Mouse (Mus musculus): ENCODE data around the gene Oxtr. TPM values are rescaled to one million over a fixed set of nuclear protein-coding genes. Genes with fewer than 3 reads are reported as not detected.

The Oxtr gene
- polyA plus RNA-seq, 1 experiment from 2014 or later = 0.62 TPM

GRCm38 (mm10) chr6:112498716-112499115, 9.0 kb upstream of the Oxtr start:
- WGBS = 92% methylated on average over 3 of the region's 3 CpGs

GRCm38 (mm10) chr6:112497456-112497855, 7.7 kb upstream of the Oxtr start:
- Histone ChIP-seq H3K4me1 (no peaks in the 10 kb centered on the region), H3K4me2 (replicated peaks) (no peak overlapping the region), H3K27me3 (no peaks in the 10 kb centered on the region), H3K9me3 (no peaks in the 10 kb centered on the region), H3K27ac (replicated peaks) (no peak overlapping the region), H3K9ac (replicated peaks) (no peak overlapping the region), H3K4me3 (no peak overlapping the region), H3K36me3 (no peaks in the 10 kb centered on the region)
- WGBS = 93% methylated on average over 2 of the region's 2 CpGs
- no peak for ATAC-seq (replicated peaks)

More at GRCm38 (mm10) chr6:112498716-112499115, 9.0 kb upstream of the Oxtr start:
- no peak overlapping the region for H3K4me2 ChIP-seq (replicated peaks)
- no peak overlapping the region for H3K27ac ChIP-seq (replicated peaks)
- no peak overlapping the region for H3K9ac ChIP-seq (replicated peaks)
- no peaks in the 10 kb centered on the region for H3K27me3 ChIP-seq
- H3K9me3 ChIP-seq = no peaks in the 10 kb centered on the region
- H3K4me3 ChIP-seq = no peak overlapping the region
- no peak for ATAC-seq (replicated peaks)
- no peaks in the 10 kb centered on the region for H3K4me1 ChIP-seq
- H3K36me3 ChIP-seq = no peaks in the 10 kb centered on the region

GRCm38 (mm10) chr6:112496291-112497060, 6.7 kb upstream of the Oxtr start:
- H3K4me3 ChIP-seq = no peak overlapping the region
- H3K36me3 ChIP-seq = no peaks in the 10 kb centered on the region
- H3K27ac ChIP-seq (replicated peaks) = no peak overlapping the region
- no peak overlapping the region for H3K9ac ChIP-seq (replicated peaks)
- no peak overlapping the region for H3K4me2 ChIP-seq (replicated peaks)
- WGBS = 69% methylated on average over 8 of the region's 8 CpGs
- no peaks in the 10 kb centered on the region for H3K4me1 ChIP-seq
- no peaks in the 10 kb centered on the region for H3K9me3 ChIP-seq
- H3K27me3 ChIP-seq = no peaks in the 10 kb centered on the region
- ATAC-seq (replicated peaks) = no peak

GRCm38 (mm10) chr6:112495219-112495618, 5.5 kb upstream of the Oxtr start:
- no peak overlapping the region for H3K9ac ChIP-seq (replicated peaks)
- WGBS = 61% methylated on average over 4 of the region's 4 CpGs
- no peak overlapping the region for H3K27ac ChIP-seq (replicated peaks)
- H3K4me1 ChIP-seq = peaks cover 6% of the 10 kb centered on the region
- H3K4me2 ChIP-seq (replicated peaks) = no peak overlapping the region
- H3K36me3 ChIP-seq = no peaks in the 10 kb centered on the region
- peaks cover under 1% of the 10 kb centered on the region; the same call in 1 of the 2 replicates for H3K27me3 ChIP-seq
- H3K4me3 ChIP-seq = no peak overlapping the region
- H3K9me3 ChIP-seq = no peaks in the 10 kb centered on the region
- ATAC-seq (replicated peaks) = no peak

GRCm38 (mm10) chr6:112494620-112495081, 4.9 kb upstream of the Oxtr start:
- Histone ChIP-seq H3K36me3 (no peaks in the 10 kb centered on the region), H3K4me3 (no peak overlapping the region), H3K27ac (replicated peaks) (no peak overlapping the region), H3K27me3 (peaks cover 6% of the 10 kb centered on the region), H3K4me2 (replicated peaks) (no peak overlapping the region), H3K9me3 (no peaks in the 10 kb centered on the region), H3K4me1 (peaks cover 12% of the 10 kb centered on the region), H3K9ac (replicated peaks) (no peak overlapping the region)
- 56% methylated on average over 10 of the region's 10 CpGs for WGBS
- no peak for ATAC-seq (replicated peaks)

GRCm38 (mm10) chr6:112493371-112493770, 3.6 kb upstream of the Oxtr start:
- Histone ChIP-seq H3K4me3 (no peak overlapping the region), H3K4me2 (replicated peaks) (no peak overlapping the region), H3K4me1 (peaks cover 22% of the 10 kb centered on the region), H3K9me3 (no peaks in the 10 kb centered on the region), H3K27me3 (peaks cover 19% of the 10 kb centered on the region), H3K36me3 (no peaks in the 10 kb centered on the region), H3K27ac (replicated peaks) (no peak overlapping the region), H3K9ac (replicated peaks) (no peak overlapping the region)
- WGBS = 91% methylated on average over 9 of the region's 9 CpGs
- ATAC-seq (replicated peaks) = no peak

GRCm38 (mm10) chr6:112492656-112493055, 2.9 kb upstream of the Oxtr start:
- H3K4me2 ChIP-seq (replicated peaks) = no peak overlapping the region
- H3K27me3 ChIP-seq = peaks cover 26% of the 10 kb centered on the region
- H3K9me3 ChIP-seq = no peaks in the 10 kb centered on the region
- H3K4me1 ChIP-seq = peaks cover 22% of the 10 kb centered on the region
- no peaks in the 10 kb centered on the region for H3K36me3 ChIP-seq
- H3K27ac ChIP-seq (replicated peaks) = no peak overlapping the region
- ATAC-seq (replicated peaks) = no peak
- no peak overlapping the region for H3K4me3 ChIP-seq
- 89% methylated on average over 6 of the region's 6 CpGs for WGBS
- H3K9ac ChIP-seq (replicated peaks) = no peak overlapping the region

- no peak overlapping the region for H3K9ac ChIP-seq (replicated peaks)
- no peak for ATAC-seq (replicated peaks)
- WGBS = 73% methylated on average over 8 of the region's 8 CpGs
Observed at GRCm38 (mm10) chr6:112491521-112491920, 1.8 kb upstream of the Oxtr start.

GRCm38 (mm10) chr6:112490625-112491242, 991 bp upstream of the Oxtr start:
- H3K4me1 ChIP-seq = peaks cover 22% of the 10 kb centered on the region
- H3K36me3 ChIP-seq = no peaks in the 10 kb centered on the region
- no peaks in the 10 kb centered on the region for H3K9me3 ChIP-seq
- H3K27me3 ChIP-seq = peaks cover 29% of the 10 kb centered on the region
- peak overlapping the region; percentile 39; the same call in 1 of the 2 replicates for H3K9ac ChIP-seq (replicated peaks)
- H3K27ac ChIP-seq (replicated peaks) = no peak overlapping the region
- peak overlapping the region; percentile 58 for H3K4me2 ChIP-seq (replicated peaks)
- peak overlapping the region; percentile 39 for H3K4me3 ChIP-seq
- peak; percentile 60 for ATAC-seq (replicated peaks)
- under 1% methylated on average over 35 of the region's 35 CpGs for WGBS

More at GRCm38 (mm10) chr6:112491521-112491920, 1.8 kb upstream of the Oxtr start:
- Histone ChIP-seq H3K4me1 (peaks cover 22% of the 10 kb centered on the region), H3K27ac (replicated peaks) (no peak overlapping the region), H3K4me2 (replicated peaks) (no peak overlapping the region), H3K27me3 (peaks cover 29% of the 10 kb centered on the region), H3K4me3 (no peak overlapping the region), H3K36me3 (no peaks in the 10 kb centered on the region), H3K9me3 (no peaks in the 10 kb centered on the region)

- Histone ChIP-seq H3K27me3 (peaks cover 29% of the 10 kb centered on the region), H3K4me3 (peak overlapping the region; percentile 39), H3K4me1 (peaks cover 22% of the 10 kb centered on the region), H3K27ac (replicated peaks) (no peak overlapping the region), H3K36me3 (no peaks in the 10 kb centered on the region), H3K9me3 (no peaks in the 10 kb centered on the region), H3K4me2 (replicated peaks) (peak overlapping the region; percentile 58), H3K9ac (replicated peaks) (peak overlapping the region; percentile 6)
- peak; percentile 48 for ATAC-seq (replicated peaks)
- 4% methylated on average over 72 of the region's 72 CpGs for WGBS
Observed at GRCm38 (mm10) chr6:112489181-112489909, 398 bp downstream of the Oxtr start.

- peak overlapping the region; percentile 58 for H3K4me2 ChIP-seq (replicated peaks)
Observed at GRCm38 (mm10) chr6:112488821-112489180, 942 bp downstream of the Oxtr start.

GRCm38 (mm10) chr6:112487993-112488392, 1.8 kb downstream of the Oxtr start:
- Histone ChIP-seq H3K36me3 (no peaks in the 10 kb centered on the region), H3K4me3 (no peak overlapping the region), H3K27me3 (peaks cover 29% of the 10 kb centered on the region), H3K9me3 (no peaks in the 10 kb centered on the region), H3K9ac (replicated peaks) (no peak overlapping the region), H3K4me2 (replicated peaks) (no peak overlapping the region), H3K4me1 (peaks cover 22% of the 10 kb centered on the region), H3K27ac (replicated peaks) (no peak overlapping the region)
- 87% methylated on average over 5 of the region's 5 CpGs for WGBS
- ATAC-seq (replicated peaks) = no peak

More at GRCm38 (mm10) chr6:112488821-112489180, 942 bp downstream of the Oxtr start:
- Histone ChIP-seq H3K9me3 (no peaks in the 10 kb centered on the region), H3K27me3 (peaks cover 29% of the 10 kb centered on the region), H3K36me3 (no peaks in the 10 kb centered on the region), H3K27ac (replicated peaks) (no peak overlapping the region), H3K4me3 (peak overlapping the region; percentile 39), H3K9ac (replicated peaks) (peak overlapping the region; percentile 6), H3K4me1 (peaks cover 22% of the 10 kb centered on the region)
- 30% methylated on average over 24 of the region's 24 CpGs for whole genome bisulfite sequencing
- ATAC-seq (replicated peaks) = 0 out of 2 replicates have a peak, but pooled peaks have one; percentile 14

All from forebrain, embryonic 15.5 days (tissue).